Mouse (Mus musculus) liver, postnatal 0 days (tissue): ENCODE data around the gene Rpgrip1l.

ENCODE experiments used
- CTCF ChIP-seq: sonication (generic); IDR thresholded peaks from 2 replicates; pipeline ENCODE4 v1.5.1; 2016; ENCODE audit warnings: antibody characterized with exemption, low read depth
- EP300 ChIP-seq: IDR thresholded peaks from 2 replicates; pipeline ENCODE4 v1.6.1; 2016; ENCODE audit warnings: antibody characterized with exemption, low read depth, mild to moderate bottlenecking

GRCm38 (mm10) chr8:91326946-91327345 lies 13.9 kb upstream of the Rpgrip1l start:
- no peak for TF ChIP-seq CTCF
- no peak for TF ChIP-seq EP300
